29 mouse cellular contexts compared by ENCODE assay signal in the genomic region with DNA sequence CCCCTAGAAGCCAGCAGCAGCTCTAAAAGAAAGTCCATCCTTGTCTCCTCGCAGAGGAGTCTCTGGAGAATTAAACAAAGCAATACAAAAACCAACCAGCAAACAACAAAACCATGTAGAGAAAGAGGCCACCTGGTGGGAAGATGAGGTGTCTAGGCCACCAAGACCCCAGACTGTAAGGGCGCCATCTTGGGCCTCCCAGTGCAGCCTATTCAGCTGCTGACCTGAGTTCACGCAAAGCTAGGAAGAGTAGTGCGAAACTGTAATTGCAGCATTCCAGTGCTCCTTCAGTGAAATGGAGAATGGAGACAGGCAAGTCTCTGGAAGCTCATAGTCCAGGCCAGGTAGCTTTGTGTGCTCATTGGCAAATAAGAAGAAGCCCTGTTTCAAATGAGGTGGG. TPM values are rescaled to one million over a fixed set of nuclear protein-coding genes. Genes with fewer than 3 reads are reported as not detected.
"Had no signal": no experiment of that assay in that cellular context is flagged by ENCODE, and none has a peak within 500 bp of the region (broad histone marks: within the 10 kb centered on the region; RNA-seq: fewer than 3 reads in every experiment).

No protein-coding gene starts in this region.

- H3K36me3 ChIP-seq: embryonic facial prominence, embryonic 10.5 days; embryonic facial prominence, embryonic 12.5 days; embryonic facial prominence, embryonic 13.5 days; embryonic facial prominence, embryonic 15.5 days; forebrain, embryonic 10.5 days; forebrain, embryonic 12.5 days; forebrain, embryonic 15.5 days had no signal

- H3K9me3 ChIP-seq: embryonic facial prominence, embryonic 10.5 days; embryonic facial prominence, embryonic 12.5 days; embryonic facial prominence, embryonic 13.5 days; embryonic facial prominence, embryonic 15.5 days; forebrain, embryonic 10.5 days; forebrain, embryonic 12.5 days; forebrain, embryonic 13.5 days; forebrain, embryonic 15.5 days had no signal

- H3K4me1 ChIP-seq: embryonic facial prominence, embryonic 12.5 days; embryonic facial prominence, embryonic 13.5 days; embryonic facial prominence, embryonic 15.5 days had no signal

- H3K9ac ChIP-seq: embryonic facial prominence, embryonic 12.5 days; embryonic facial prominence, embryonic 13.5 days; embryonic facial prominence, embryonic 15.5 days; forebrain, embryonic 12.5 days; forebrain, embryonic 13.5 days; forebrain, embryonic 15.5 days; forebrain, postnatal 0 days had no signal

- H3K4me3 ChIP-seq: embryonic facial prominence, embryonic 10.5 days; embryonic facial prominence, embryonic 12.5 days; embryonic facial prominence, embryonic 13.5 days; embryonic facial prominence, embryonic 15.5 days; erythroblast, embryonic 14.5 days; forebrain, embryonic 10.5 days; forebrain, embryonic 12.5 days; forebrain, embryonic 13.5 days; forebrain, embryonic 15.5 days; gastrocnemius, adult 2 months had no signal

- H3K4me2 ChIP-seq: embryonic facial prominence, embryonic 12.5 days; embryonic facial prominence, embryonic 13.5 days; embryonic facial prominence, embryonic 15.5 days; forebrain, embryonic 12.5 days; forebrain, embryonic 13.5 days; forebrain, embryonic 15.5 days had no signal

- ATAC-seq: forebrain, embryonic 13.5 days; forebrain, embryonic 14.5 days; forebrain, embryonic 15.5 days; forebrain, embryonic 16.5 days; forebrain, postnatal 0 days had no signal

- H3K27ac ChIP-seq: embryonic facial prominence, embryonic 10.5 days; embryonic facial prominence, embryonic 12.5 days; embryonic facial prominence, embryonic 13.5 days; embryonic facial prominence, embryonic 15.5 days; forebrain, embryonic 10.5 days; forebrain, embryonic 12.5 days; forebrain, embryonic 15.5 days; gastrocnemius, adult 2 months had no signal

- DNase-seq: cerebellum, adult 18-20 months; cerebellum, adult 2 months; cerebellum, adult 8-10 months; cerebellum, adult 9-10 months; cerebellum, adult 9-11 months; cerebellum, postnatal 14 days; cerebellum, postnatal 25 days; cerebellum, postnatal 36 days; embryo, embryonic 11 days; forebrain, postnatal 0 days; gastrocnemius, adult 2 months; gastrocnemius, postnatal 10 days; gastrocnemius, postnatal 14 days; gastrocnemius, postnatal 25 days; gastrocnemius, postnatal 36 days; heart, adult 18-20 months had no signal

- H3K27me3 ChIP-seq: embryonic facial prominence, embryonic 15.5 days; forebrain, embryonic 13.5 days; forebrain, embryonic 15.5 days had no signal

RNA-seq across cellular contexts. Expression of a gene that starts 47.2 kb away (rescaled TPM):
- total RNA-seq: common myeloid progenitor, adult 5-6 weeks; granulocyte monocyte progenitor cell, adult 5-6 weeks had no signal
- polyA plus RNA-seq: erythroblast, embryonic 14.5 days had no signal
